Mouse (Mus musculus) midbrain, embryonic 11.5 days (tissue): ENCODE data around the gene Ssr2. TPM values are rescaled to one million over a fixed set of nuclear protein-coding genes. Genes with fewer than 3 reads are reported as not detected.

Experiments
- ATAC-seq: fragments of 200-750 bp; cut with Nextera tagmentation; 2 replicates; pipeline ENCODE4 v1.8.0; 2017; ENCODE audit warnings: moderate TSS enrichment, moderate library complexity; ENCODE audit not compliant: low FRiP score
- DNase-seq: peaks from one replicate; pipeline ENCODE4 v3.0.0; 2015; ENCODE audit warnings: low spot score; ENCODE audit errors: missing footprints
- H3K27ac ChIP-seq: fragments of 300-500 bp; sonication (generic); 2 replicates; pipeline ENCODE4 v1.5.1; 2014; ENCODE audit warnings: low read depth, low read length
- H3K27me3 ChIP-seq: fragments of 300-500 bp; sonication (generic); 2 replicates; pipeline ENCODE4 v1.6.1; 2014; ENCODE audit warnings: mild to moderate bottlenecking, low read length, moderate library complexity, mixed read lengths; ENCODE audit not compliant: control insufficient read depth, insufficient read depth
- H3K36me3 ChIP-seq: fragments of 300-500 bp; sonication (generic); 2 replicates; pipeline ENCODE4 v1.6.1; 2014; ENCODE audit warnings: mild to moderate bottlenecking, low read length, moderate library complexity, mixed read lengths; ENCODE audit not compliant: control insufficient read depth, insufficient read depth
- H3K4me1 ChIP-seq: fragments of 300-500 bp; sonication (generic); 2 replicates; pipeline ENCODE4 v1.6.1; 2014; ENCODE audit warnings: low read length; ENCODE audit not compliant: control insufficient read depth, insufficient read depth
- H3K4me2 ChIP-seq: fragments of 300-500 bp; sonication (generic); 2 replicates; pipeline ENCODE4 v1.6.1; 2014; ENCODE audit warnings: mild to moderate bottlenecking, moderate library complexity
- H3K4me3 ChIP-seq: fragments of 300-500 bp; sonication (generic); 2 replicates; pipeline ENCODE4 v1.5.1; 2014; ENCODE audit warnings: low read depth, low read length
- H3K9ac ChIP-seq: fragments of 300-500 bp; sonication (generic); 2 replicates; pipeline ENCODE4 v1.6.1; 2014; ENCODE audit warnings: low read length
- H3K9me3 ChIP-seq: fragments of 300-500 bp; sonication (generic); 2 replicates; pipeline ENCODE4 v1.6.1; 2016; ENCODE audit warnings: low read length; ENCODE audit not compliant: control insufficient read depth
- WGBS: fragments of 180-500 bp; shearing (Covaris S2); extraction: QIAGEN DNeasy Blood & Tissue Kit; methylation state at CpG from one replicate; pipeline ENCODE4 v1.1.7; 2014; 5-methylcytosine and 5-hydroxymethylcytosine counted together
- microRNA counts: library from miRNA; unstranded; fragments of <30 nt; microRNA quantifications from one replicate; lab custom pipeline; 2015
- microRNA-seq: library from miRNA; unstranded; fragments of <30 nt; microRNA quantifications from one replicate; pipeline ENCODE4, GENCODE M21; 2017
- polyA plus RNA-seq: library from polyadenylated mRNA; unstranded; fragments of >200 nt; fragmentation: Nextera tagmentation; extraction: Ambion mirVana; gene quantifications from 2 replicates; pipeline ENCODE4 v1.2.1, GENCODE M21; 2014

Ssr2 gene
- polyA plus RNA-seq, 1 experiment from 2014 or later = 154 TPM

DNA sequence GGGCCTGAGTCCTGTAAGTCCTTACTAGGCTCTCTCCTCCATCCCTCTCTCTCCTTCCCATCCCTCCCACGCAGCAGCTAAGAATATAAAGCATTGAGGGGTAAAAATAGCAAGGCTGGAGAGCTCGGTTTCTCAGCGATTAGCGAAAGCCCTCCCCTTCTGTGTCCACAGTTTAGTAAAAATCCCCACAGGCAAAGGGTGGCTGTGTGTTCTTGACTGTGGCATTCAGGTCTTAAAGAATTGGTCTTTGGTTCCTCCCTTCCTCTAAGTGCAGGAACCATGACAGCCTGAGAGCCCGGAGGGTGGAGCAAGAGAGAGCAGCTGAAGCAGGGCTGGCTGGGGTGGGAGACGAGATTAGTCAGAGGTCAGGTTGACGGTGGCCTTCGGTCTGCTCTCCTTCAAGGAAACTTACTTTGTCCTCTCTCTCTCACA is 60.9 kb downstream of the Ssr2 start:
- H3K27me3 ChIP-seq = no peaks in the 10 kb centered on the region
- ATAC-seq (no peak), DNase-seq (no peak)
- H3K9me3 ChIP-seq = no peaks in the 10 kb centered on the region
- no peak overlapping the region for H3K4me2 ChIP-seq
- no peaks in the 10 kb centered on the region for H3K4me1 ChIP-seq
- H3K4me3 ChIP-seq = no peak overlapping the region
- peaks cover 59% of the 10 kb centered on the region for H3K36me3 ChIP-seq
- no peak overlapping the region for H3K27ac ChIP-seq
- WGBS = 94% methylated on average over 8 of the region's 8 CpGs
- no peak overlapping the region for H3K9ac ChIP-seq

DNA sequence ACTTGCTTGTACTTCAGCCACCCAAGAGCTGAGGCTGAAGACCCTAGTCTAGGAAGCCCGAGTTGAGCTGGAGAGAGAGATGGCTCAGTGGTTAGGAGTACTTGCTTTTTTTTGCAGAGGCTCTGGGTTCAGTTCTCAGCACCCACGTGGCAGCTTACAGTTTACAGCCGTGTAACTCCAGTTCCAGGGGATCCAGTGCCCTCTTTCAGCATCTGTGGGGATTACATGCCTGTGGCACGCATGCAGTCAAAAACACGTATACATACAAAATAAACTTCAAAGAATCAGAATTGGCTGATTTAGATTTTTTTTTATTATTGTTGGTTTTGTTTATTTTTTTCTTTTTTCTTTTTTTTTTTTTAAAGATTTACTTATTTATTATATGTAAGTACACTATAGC is 61.5 kb downstream of the Ssr2 start:
- H3K4me1 ChIP-seq = no peaks in the 10 kb centered on the region
- no peak overlapping the region for H3K27ac ChIP-seq
- H3K9me3 ChIP-seq = no peaks in the 10 kb centered on the region
- no peak overlapping the region for H3K9ac ChIP-seq
- no peaks in the 10 kb centered on the region for H3K27me3 ChIP-seq
- ATAC-seq (no peak), DNase-seq (no peak)
- H3K36me3 ChIP-seq = peaks cover 64% of the 10 kb centered on the region
- 94% methylated on average over 5 of the region's 5 CpGs for WGBS
- H3K4me3 ChIP-seq = no peak overlapping the region
- H3K4me2 ChIP-seq = no peak overlapping the region

MicroRNA genes within 50 kb of the gene (microRNA counts, 519-probe panel; counts per million panel counts)
- microRNA mmu-miR-1905 (lab: Ali Mortazavi, UCI) = not detected

Small RNA genes lying within 50 kb of the gene (microRNA-seq; reads per million reads assigned to microRNA genes)
- 0.57 reads per million for gene Mir1905

Other genes starting within 250 kb of the Ssr2 start
- 0.90 and 1.4 TPM in 2 replicates for gene Tmem79, start 239.7 kb upstream of the Ssr2 start, polyA plus RNA-seq
- gene Smg5, start 239.6 kb upstream of the Ssr2 start, polyA plus RNA-seq = 45.8 and 46.8 TPM in 2 replicates
- 0.15 and 0.29 TPM in 2 replicates for gene Paqr6, start 211.3 kb upstream of the Ssr2 start, polyA plus RNA-seq
- 0.08 and 0.12 TPM in 2 replicates for gene Bglap3, start 203.1 kb upstream of the Ssr2 start, polyA plus RNA-seq
- not detected in 2 replicates for gene Bglap2, start 197.2 kb upstream of the Ssr2 start, polyA plus RNA-seq
- 0.48 TPM in 1 of 2 replicates, not detected in the other for gene Bglap, start 191.4 kb upstream of the Ssr2 start, polyA plus RNA-seq
- gene Pmf1, start 165.5 kb upstream of the Ssr2 start, polyA plus RNA-seq = 128 and 132 TPM in 2 replicates
- 20.8 and 22.3 TPM in 2 replicates for gene Slc25a44, start 150.7 kb upstream of the Ssr2 start, polyA plus RNA-seq
- gene Sema4a, start 114.7 kb upstream of the Ssr2 start, polyA plus RNA-seq = 6.3 and 6.8 TPM in 2 replicates
- gene Lmna, start 65.9 kb upstream of the Ssr2 start, polyA plus RNA-seq = 17.9 and 21.2 TPM in 2 replicates
- gene Mex3a, start 43.5 kb upstream of the Ssr2 start, polyA plus RNA-seq = 44.5 and 45.1 TPM in 2 replicates
- 0.25 and 0.86 TPM in 2 replicates for gene Rab25, start 27.6 kb upstream of the Ssr2 start, polyA plus RNA-seq
- 87.2 and 103 TPM in 2 replicates for gene Lamtor2, start 22.8 kb upstream of the Ssr2 start, polyA plus RNA-seq
- 72.4 and 73.0 TPM in 2 replicates for gene Ubqln4, start 22.1 kb upstream of the Ssr2 start, polyA plus RNA-seq
- gene Arhgef2, start 30.1 kb downstream of the Ssr2 start, polyA plus RNA-seq = 99.0 and 117 TPM in 2 replicates
- 0.14 TPM in 1 of 2 replicates, not detected in the other for gene Rxfp4, start 77.3 kb downstream of the Ssr2 start, polyA plus RNA-seq
- 107 and 109 TPM in 2 replicates for gene Khdc4, start 109.9 kb downstream of the Ssr2 start, polyA plus RNA-seq
- 43.8 and 48.8 TPM in 2 replicates for gene Rit1, start 141.0 kb downstream of the Ssr2 start, polyA plus RNA-seq
- 178 and 180 TPM in 2 replicates for gene Syt11, start 199.3 kb downstream of the Ssr2 start, polyA plus RNA-seq